Mouse (Mus musculus) myocyte (in vitro differentiated cells): Measurements from ENCODE around the gene Trpm3.

Experiments
- MAX ChIP-seq: IDR thresholded peaks from one replicate; pipeline ENCODE4 v1.6.1; 2011; ENCODE audit warnings: low read depth, mild to moderate bottlenecking, control low read depth
- POLR2AphosphoS2 ChIP-seq: IDR thresholded peaks from one replicate; pipeline ENCODE4 v1.6.1; 2011; ENCODE audit warnings: low read depth, control low read depth; ENCODE audit not compliant: insufficient read length
- USF1 ChIP-seq: IDR thresholded peaks from one replicate; pipeline ENCODE4 v1.6.1; 2011; ENCODE audit warnings: low read depth, mild to moderate bottlenecking, control low read depth, moderate library complexity

GRCm38 (mm10) chr19:22884357-22884756 lies 745.5 kb downstream of the Trpm3 start:
- TF ChIP-seq MAX, result no peak
- TF ChIP-seq POLR2AphosphoS2, result no peak
- TF ChIP-seq USF1, result no peak
